Mouse (Mus musculus) MEL (cell line): ENCODE measurements around the gene Ddx55. TPM values are rescaled to one million over a fixed set of nuclear protein-coding genes. Genes with fewer than 3 reads are reported as not detected.

Experiments
- DNase-seq: peaks from one replicate; pipeline ENCODE4 v3.0.0; 2011; ENCODE audit warnings: low read depth, low spot score
- H3K27ac ChIP-seq: 2 replicates; pipeline ENCODE4 v1.5.1; 2012; ENCODE audit warnings: low read depth, mild to moderate bottlenecking, control low read depth, low read length, moderate library complexity; ENCODE audit not compliant: control insufficient read depth
- H3K27me3 ChIP-seq, 2 experiments: fragments of 150-350 bp in 1 of 2; sonication (generic) in 1 of 2; 2 replicates each; pipeline ENCODE4 v1.6.1; 2012; ENCODE audit warnings: low read length in 2 of 2, mild to moderate bottlenecking in 2 of 2, improper control_type of control experiment in 1 of 2, moderate library complexity in 1 of 2; ENCODE audit not compliant: insufficient read depth in 2 of 2, control insufficient read depth in 1 of 2
- H3K36me3 ChIP-seq, 2 experiments: 2 replicates each; pipeline ENCODE4 v1.6.1; 2012 to 2014; ENCODE audit warnings: low read length in 2 of 2, improper control_type of control experiment in 1 of 2, inconsistent platforms in 1 of 2, mild to moderate bottlenecking in 1 of 2; ENCODE audit not compliant: insufficient read depth in 2 of 2, control insufficient read depth in 1 of 2
- H3K4me1 ChIP-seq, 2 experiments: fragments of 150-350 bp in 1 of 2; sonication (generic) in 1 of 2; 2 replicates each; pipeline ENCODE4 v1.6.1; 2012; ENCODE audit warnings: low read length in 2 of 2, improper control_type of control experiment in 1 of 2, mild to moderate bottlenecking in 1 of 2; ENCODE audit not compliant: insufficient read depth in 2 of 2, control insufficient read depth in 1 of 2
- H3K4me3 ChIP-seq, 2 experiments: fragments of 150-350 bp in 1 of 2; sonication (generic) in 1 of 2; 2 replicates each; pipeline ENCODE4 v1.5.1; 2012; ENCODE audit warnings: low read depth in 2 of 2, low read length in 2 of 2, mild to moderate bottlenecking in 2 of 2, moderate library complexity in 2 of 2, control low read depth in 1 of 2, improper control_type of control experiment in 1 of 2; ENCODE audit not compliant: control insufficient read depth in 1 of 2, insufficient read depth in 1 of 2
- H3K79me2 ChIP-seq: 2 replicates; pipeline ENCODE4 v1.6.1; 2012; ENCODE audit warnings: mild to moderate bottlenecking, low read length, moderate library complexity; ENCODE audit not compliant: control insufficient read depth, poor library complexity, insufficient read depth
- H3K9ac ChIP-seq: 2 replicates; pipeline ENCODE4 v1.6.1; 2012; ENCODE audit warnings: low read depth, mild to moderate bottlenecking, control low read depth, low read length, moderate library complexity; ENCODE audit not compliant: control insufficient read depth, poor library complexity, severe bottlenecking
- H3K9me3 ChIP-seq: fragments of 150-350 bp; sonication (generic); replicated peaks from 2 replicates; pipeline ENCODE4 v1.6.1; 2012; ENCODE audit warnings: mild to moderate bottlenecking, low read length, improper control_type of control experiment, moderate library complexity; ENCODE audit not compliant: insufficient read depth
- BHLHE40 ChIP-seq: IDR thresholded peaks from 2 replicates; pipeline ENCODE4 v1.6.1; 2012; ENCODE audit warnings: low read depth, mild to moderate bottlenecking, inconsistent platforms, low read length, improper control_type of control experiment, borderline replicate concordance
- CHD2 ChIP-seq: IDR thresholded peaks from 2 replicates; pipeline ENCODE4 v1.6.1; 2011; ENCODE audit warnings: low read length, improper control_type of control experiment
- CTCF ChIP-seq, 3 experiments: IDR thresholded peaks in 2 of 3; conservative IDR thresholded peaks in 1 of 3; 2 replicates each; pipeline ENCODE4 v1.5.1; 2011 to 2012; ENCODE audit warnings: low read length in 3 of 3, low read depth in 2 of 3, mild to moderate bottlenecking in 2 of 3, improper control_type of control experiment in 1 of 3, inconsistent platforms in 1 of 3, mixed read lengths in 1 of 3, moderate library complexity in 1 of 3; ENCODE audit not compliant: control insufficient read depth in 1 of 3, insufficient read depth in 1 of 3, poor library complexity in 1 of 3, severe bottlenecking in 1 of 3
- E2F4 ChIP-seq: IDR thresholded peaks from 2 replicates; pipeline ENCODE4 v1.6.1; 2011; ENCODE audit warnings: low read depth, low read length, improper control_type of control experiment, borderline replicate concordance
- ELF1 ChIP-seq: IDR thresholded peaks from 2 replicates; pipeline ENCODE4 v1.6.1; 2014; ENCODE audit warnings: low read depth, mild to moderate bottlenecking, inconsistent platforms, low read length, improper control_type of control experiment, moderate library complexity
- EP300 ChIP-seq, 2 experiments: IDR thresholded peaks; 2 replicates each; pipeline ENCODE4 v1.6.1; 2011; ENCODE audit warnings: improper control_type of control experiment in 2 of 2, low read length in 2 of 2, low read depth in 1 of 2, mild to moderate bottlenecking in 1 of 2
- ETS1 ChIP-seq: IDR thresholded peaks from 2 replicates; pipeline ENCODE4 v1.6.1; 2012; ENCODE audit warnings: low read depth, mild to moderate bottlenecking, inconsistent platforms, low read length, improper control_type of control experiment, moderate library complexity
- GATA1 ChIP-seq: IDR thresholded peaks from 2 replicates; pipeline ENCODE4 v1.6.1; 2011; ENCODE audit warnings: low read depth, low read length, improper control_type of control experiment
- HCFC1 ChIP-seq: IDR thresholded peaks from 2 replicates; pipeline ENCODE4 v1.6.1; 2012; ENCODE audit warnings: low read depth, mild to moderate bottlenecking, inconsistent platforms, low read length, improper control_type of control experiment, moderate library complexity
- JUND ChIP-seq: IDR thresholded peaks from 2 replicates; pipeline ENCODE4 v1.6.1; 2011; ENCODE audit warnings: low read depth, mild to moderate bottlenecking, improper control_type of control experiment, low read length
- MAFK ChIP-seq: IDR thresholded peaks from 2 replicates; pipeline ENCODE4 v1.6.1; 2011; ENCODE audit warnings: low read depth, mild to moderate bottlenecking, low read length, improper control_type of control experiment, borderline replicate concordance
- MAZ ChIP-seq: IDR thresholded peaks from 2 replicates; pipeline ENCODE4 v1.6.1; 2012; ENCODE audit warnings: low read depth, mild to moderate bottlenecking, inconsistent platforms, low read length, improper control_type of control experiment
- MXI1 ChIP-seq: IDR thresholded peaks from 2 replicates; pipeline ENCODE4 v1.6.1; 2011; ENCODE audit warnings: mild to moderate bottlenecking, low read depth, low read length, improper control_type of control experiment
- MYB ChIP-seq: IDR thresholded peaks from 2 replicates; pipeline ENCODE4 v1.6.1; 2011; ENCODE audit warnings: mild to moderate bottlenecking, low read depth, low read length, improper control_type of control experiment
- MYC ChIP-seq: IDR thresholded peaks from 2 replicates; pipeline ENCODE4 v1.6.1; 2011; ENCODE audit warnings: low read depth, mild to moderate bottlenecking, low read length, improper control_type of control experiment, moderate library complexity
- POLR2A ChIP-seq, 2 experiments: IDR thresholded peaks; 2 replicates each; pipeline ENCODE4 v1.6.1; 2011 to 2012; ENCODE audit warnings: low read length in 2 of 2, mild to moderate bottlenecking in 2 of 2, control low read depth in 1 of 2, improper control_type of control experiment in 1 of 2, low read depth in 1 of 2, moderate library complexity in 1 of 2; ENCODE audit not compliant: control insufficient read depth in 1 of 2, insufficient read depth in 1 of 2, poor library complexity in 1 of 2
- POLR2AphosphoS5 ChIP-seq: IDR thresholded peaks from 2 replicates; pipeline ENCODE4 v1.6.1; 2012; ENCODE audit warnings: low read depth, borderline replicate concordance, mild to moderate bottlenecking, inconsistent platforms, low read length, moderate library complexity, mixed read lengths
- RAD21 ChIP-seq: IDR thresholded peaks from 2 replicates; pipeline ENCODE4 v1.6.1; 2011; ENCODE audit warnings: mild to moderate bottlenecking, low read depth, low read length, improper control_type of control experiment
- SIN3A ChIP-seq: IDR thresholded peaks from 2 replicates; pipeline ENCODE4 v1.6.1; 2012; ENCODE audit warnings: low read length, improper control_type of control experiment, inconsistent platforms
- TAL1 ChIP-seq: IDR thresholded peaks from 2 replicates; pipeline ENCODE4 v1.6.1; 2012; ENCODE audit warnings: mild to moderate bottlenecking, inconsistent platforms, low read length, moderate library complexity, mixed read lengths
- TBP ChIP-seq: IDR thresholded peaks from 2 replicates; pipeline ENCODE4 v1.8.0; 2011; ENCODE audit warnings: low read depth, low read length, improper control_type of control experiment
- TCF12 ChIP-seq: IDR thresholded peaks from 2 replicates; pipeline ENCODE4 v1.6.1; 2014; ENCODE audit warnings: low read depth, mild to moderate bottlenecking, inconsistent platforms, low read length, improper control_type of control experiment, moderate library complexity
- UBTF ChIP-seq: IDR thresholded peaks from 2 replicates; pipeline ENCODE4 v1.6.1; 2012; ENCODE audit warnings: low read depth, mild to moderate bottlenecking, inconsistent platforms, low read length, improper control_type of control experiment, moderate library complexity, borderline replicate concordance; ENCODE audit not compliant: insufficient read depth
- USF1 ChIP-seq: IDR thresholded peaks from 2 replicates; pipeline ENCODE4 v1.6.1; 2014; ENCODE audit warnings: low read depth, mild to moderate bottlenecking, inconsistent platforms, low read length, improper control_type of control experiment, moderate library complexity
- ZC3H11A ChIP-seq: IDR thresholded peaks from 2 replicates; pipeline ENCODE4 v1.6.1; 2012; ENCODE audit warnings: low read depth, mild to moderate bottlenecking, inconsistent platforms, low read length, improper control_type of control experiment
- ZKSCAN1 ChIP-seq: IDR thresholded peaks from 2 replicates; pipeline ENCODE4 v1.6.1; 2012; ENCODE audit warnings: low read depth, mild to moderate bottlenecking, inconsistent platforms, low read length, improper control_type of control experiment, moderate library complexity
- ZNF384 ChIP-seq: IDR thresholded peaks from 2 replicates; pipeline ENCODE4 v1.6.1; 2012; ENCODE audit warnings: low read depth, mild to moderate bottlenecking, inconsistent platforms, low read length, improper control_type of control experiment
- polyA plus RNA-seq, 2 experiments: library from polyadenylated mRNA; stranded (reverse) in 1 of 2; unstranded in 1 of 2; fragments of >175 nt in 1 of 2; fragments of >200 nt in 1 of 2; gene quantifications; 2 replicates each; pipeline versions ENCODE4 v1.2.1 to v1.2.4; 2012; ENCODE audit warnings: low replicate concordance in 2 of 2, low read depth in 1 of 2; ENCODE audit not compliant: insufficient read length in 2 of 2, insufficient read depth in 1 of 2, missing spikeins in 1 of 2
- total RNA-seq: library from RNA; depleted of rRNA; stranded (reverse); fragments of 300-350 nt; gene quantifications from 2 replicates; pipeline ENCODE4 v1.2.3, GENCODE M21; 2012

The Ddx55 gene
- total and polyA plus RNA-seq, 3 experiments, result 33.8 to 43.2 TPM; not detected in 1

GRCm38 (mm10) chr5:124538813-124539792, 13.6 kb upstream of the Ddx55 start (continued):
- TF ChIP-seq E2F4 (no peak), MYB (no peak), MXI1 (no peak), TBP (peak; percentile 61), JUND (no peak), MAZ (no peak), TCF12 (no peak), UBTF (no peak), SIN3A (0 out of 2 replicates have a peak, but pooled peaks have one; percentile 38), CTCF (IDR thresholded peaks at IDR 0.05 in 2 of 3, conservative IDR thresholded peaks at IDR 0.05 in 1 of 3; ENCODE audit: control insufficient read depth in 1 of 3, insufficient read depth in 1 of 3, low read depth in 2 of 3, low read length in 3 of 3, poor library complexity in 1 of 3, severe bottlenecking in 1 of 3) (peak; percentile 36 to 85 (median 49)), HCFC1 (no peak), MAFK (no peak), ETS1 (no peak), EP300 (IDR thresholded peaks at IDR 0.05; ENCODE audit: low read depth in 1 of 2, low read length in 2 of 2) (no peak), BHLHE40 (no peak), USF1 (0 out of 2 replicates have a peak, but pooled peaks have one; percentile 11), POLR2A (IDR thresholded peaks at IDR 0.05; ENCODE audit: control insufficient read depth in 1 of 2, insufficient read depth in 1 of 2, low read depth in 1 of 2, low read length in 2 of 2, poor library complexity in 1 of 2) (no peak), ZC3H11A (peak; percentile 80)

- peaks cover 9 to 16% of the 10 kb centered on the region in 2 experiments for H3K4me1 ChIP-seq
- DNase-seq, result no peak
- H3K27me3 ChIP-seq, result no peaks in the 10 kb centered on the region
- H3K9me3 ChIP-seq, result no peaks in the 10 kb centered on the region
- TF ChIP-seq CHD2 (no peak), RAD21 (no peak), TAL1 (no peak), USF1 (no peak), MYC (no peak), TBP (no peak), HCFC1 (no peak), ZKSCAN1 (no peak), GATA1 (no peak), SIN3A (no peak), POLR2AphosphoS5 (no peak), ZNF384 (no peak), ELF1 (no peak)
- TF ChIP-seq, all 39 proteins: peak for 0
- Histone ChIP-seq H3K4me3 (peak overlapping the region; percentile 87 to 91), H3K9ac (peak overlapping the region; percentile 71), H3K36me3 (peaks cover 12 to 18% of the 10 kb centered on the region in 2 experiments), H3K79me2 (peaks cover 33% of the 10 kb centered on the region), H3K27ac (peak overlapping the region; percentile 50)
Observed at GRCm38 (mm10) chr5:124539905-124540304, 12.8 kb upstream of the Ddx55 start.
